Mouse (Mus musculus) liver, embryonic 14.5 days (tissue): ENCODE measurements at regions not wholly inside any gene's neighbourhood (a gene's known extent, or its start where the extent isn't known, plus 50 kb on each side); places are given as distances from the start of the nearest gene placed in this dataset.
"Not testable (repeated sequence)": the region's sequence is repeated elsewhere in the genome, so short reads cannot be mapped to it uniquely, and the experiment has no call there.

ENCODE experiments used
- CTCF ChIP-seq: IDR thresholded peaks from 2 replicates; pipeline ENCODE4 v1.5.1; 2016; ENCODE audit warnings: antibody characterized with exemption, low read depth, control low read depth
- EP300 ChIP-seq: IDR thresholded peaks from 2 replicates; pipeline ENCODE4 v1.6.1; 2016; ENCODE audit warnings: antibody characterized with exemption, low read depth

DNA sequence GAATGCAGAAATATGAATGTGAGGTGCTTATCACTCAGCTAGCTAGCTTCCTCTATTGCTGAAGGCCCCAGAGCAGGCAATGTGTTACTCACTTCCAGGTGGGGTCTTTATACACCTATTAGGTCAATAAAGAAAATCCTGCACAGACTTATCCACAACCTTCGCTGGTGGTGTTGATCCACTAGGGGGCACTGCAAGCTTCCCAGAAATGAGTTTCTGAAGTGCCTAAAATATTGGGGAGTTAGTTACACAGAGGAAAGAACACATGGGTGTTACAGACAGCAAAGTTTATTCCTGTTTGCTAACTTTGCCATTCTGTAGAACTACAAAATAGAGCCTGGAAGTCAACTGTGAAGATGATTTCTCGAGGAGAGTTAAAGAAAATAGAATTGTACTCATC is 836.9 kb downstream of the Dad1 start:
- TF ChIP-seq EP300, CTCF: not testable (repeated sequence)
